Mouse (Mus musculus): ENCODE measurements around the gene Luc7l3. TPM values are rescaled to one million over a fixed set of nuclear protein-coding genes. Genes with fewer than 3 reads are reported as not detected.

Gene Luc7l3
- total and polyA plus RNA-seq, 3 experiments: 47.3 to 90.5 (median 54.7) TPM

- TF ChIP-seq MYB (IDR thresholded peaks at IDR 0.05; ENCODE audit: low read depth, low read length) (no peak), TCF12 (IDR thresholded peaks at IDR 0.05; ENCODE audit: low read depth, low read length) (peak; percentile 83), MAX (IDR thresholded peaks at IDR 0.05; ENCODE audit: low read length) (no peak), TBP (IDR thresholded peaks at IDR 0.05; ENCODE audit: low read depth, low read length) (peak; percentile 39; the same call in 1 of the 2 replicates), EP300 (IDR thresholded peaks at IDR 0.05; ENCODE audit: low read depth in 1 of 2, low read length in 2 of 2) (peak; percentile 61 to 78), BHLHE40 (IDR thresholded peaks at IDR 0.05; ENCODE audit: borderline replicate concordance, low read depth, low read length) (0 out of 2 replicates have a peak, but pooled peaks have one; percentile 6), MAFK (IDR thresholded peaks at IDR 0.05; ENCODE audit: borderline replicate concordance, low read depth, low read length) (peak; percentile 97), ETS1 (IDR thresholded peaks at IDR 0.05; ENCODE audit: low read depth, low read length) (peak; percentile 66), RCOR1 (IDR thresholded peaks at IDR 0.05; ENCODE audit: low read depth, low read length) (peak; percentile 77; the same call in 1 of the 2 replicates), NELFE (IDR thresholded peaks at IDR 0.05; ENCODE audit: low read depth, low read length) (no peak), TAL1 (IDR thresholded peaks at IDR 0.05; ENCODE audit: low read length) (peak; percentile 83), GATA1 (IDR thresholded peaks at IDR 0.05; ENCODE audit: low read depth, low read length) (peak; percentile 90), ZNF384 (IDR thresholded peaks at IDR 0.05; ENCODE audit: low read depth, low read length) (peak; percentile 97)
- H3K9ac ChIP-seq (ENCODE audit: control insufficient read depth, low read depth, low read length, poor library complexity, severe bottlenecking): no peak overlapping the region
- no peaks in the 10 kb centered on the region for H3K9me3 ChIP-seq (replicated peaks; ENCODE audit: insufficient read depth, low read length)
- no peak overlapping the region for H3K4me3 ChIP-seq (ENCODE audit: control insufficient read depth in 1 of 2, insufficient read depth in 1 of 2, low read depth in 2 of 2, low read length in 2 of 2)
- no peak overlapping the region for H3K27ac ChIP-seq (ENCODE audit: control insufficient read depth, low read depth, low read length)
- H3K27me3 ChIP-seq (ENCODE audit: control insufficient read depth in 1 of 2, insufficient read depth in 2 of 2, low read length in 2 of 2): peaks cover 0 to 2% of the 10 kb centered on the region in 2 experiments; a peak in 1 of 4 replicates
- H3K4me1 ChIP-seq (ENCODE audit: control insufficient read depth in 1 of 2, insufficient read depth in 2 of 2, low read length in 2 of 2): peaks cover 2 to 21% of the 10 kb centered on the region in 2 experiments
- peaks cover 0 to 15% of the 10 kb centered on the region in 2 experiments; a peak in 2 of 4 replicates for H3K36me3 ChIP-seq (ENCODE audit: control insufficient read depth in 1 of 2, insufficient read depth in 2 of 2, low read length in 2 of 2)
- DNase-seq (ENCODE audit: low read depth, low spot score): peak; percentile 86
- no peaks in the 10 kb centered on the region for H3K79me2 ChIP-seq (ENCODE audit: control insufficient read depth, insufficient read depth, low read length, poor library complexity)
Observed at GRCm38 (mm10) chr11:94351094-94351493, 29.3 kb upstream of the Luc7l3 start.

DNA sequence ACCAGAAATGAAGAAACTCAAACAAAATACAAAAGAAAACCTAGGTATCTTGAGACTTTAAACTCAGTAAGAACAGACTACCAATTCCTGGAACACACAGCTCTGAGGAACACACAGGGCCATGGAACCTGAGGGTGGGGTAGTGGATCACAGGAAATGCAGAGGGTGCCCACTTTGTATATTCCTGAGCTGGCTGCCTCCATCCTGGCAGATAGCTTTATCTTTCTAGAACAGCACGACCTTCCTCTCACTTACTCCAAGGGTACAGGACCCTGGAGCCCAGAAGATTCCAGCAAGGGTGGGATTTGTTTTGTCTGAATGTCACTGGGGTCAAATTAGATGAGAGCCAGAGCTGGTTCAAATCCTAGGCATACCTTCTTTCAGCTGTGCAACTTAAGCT lies 28.5 kb upstream of the Luc7l3 start:
- H3K4me3 ChIP-seq (ENCODE audit: control insufficient read depth in 1 of 2, insufficient read depth in 1 of 2, low read depth in 2 of 2, low read length in 2 of 2): no peak overlapping the region
- no peak overlapping the region for H3K27ac ChIP-seq (ENCODE audit: control insufficient read depth, low read depth, low read length)
- no peak overlapping the region for H3K9ac ChIP-seq (ENCODE audit: control insufficient read depth, low read depth, low read length, poor library complexity, severe bottlenecking)
- peaks cover 2 to 21% of the 10 kb centered on the region in 2 experiments for H3K4me1 ChIP-seq (ENCODE audit: control insufficient read depth in 1 of 2, insufficient read depth in 2 of 2, low read length in 2 of 2)
- peak; percentile 37 for DNase-seq (ENCODE audit: low read depth, low spot score)
- H3K9me3 ChIP-seq (replicated peaks; ENCODE audit: insufficient read depth, low read length): no peaks in the 10 kb centered on the region
- TF ChIP-seq TAL1 (IDR thresholded peaks at IDR 0.05; ENCODE audit: low read length): peak; percentile 44; the same call in 1 of the 2 replicates
- no peak for TF ChIP-seq ZNF384 (IDR thresholded peaks at IDR 0.05; ENCODE audit: low read depth, low read length)
- TF ChIP-seq EP300 (IDR thresholded peaks at IDR 0.05; ENCODE audit: low read depth in 1 of 2, low read length in 2 of 2): peak in 1 of 2 experiments; percentile 5; a peak in 1 of 4 replicates
- no peak for TF ChIP-seq MYC (IDR thresholded peaks at IDR 0.05; ENCODE audit: low read depth, low read length)
- H3K79me2 ChIP-seq (ENCODE audit: control insufficient read depth, insufficient read depth, low read length, poor library complexity): no peaks in the 10 kb centered on the region
- peaks cover 0 to 15% of the 10 kb centered on the region in 2 experiments; a peak in 2 of 4 replicates for H3K36me3 ChIP-seq (ENCODE audit: control insufficient read depth in 1 of 2, insufficient read depth in 2 of 2, low read length in 2 of 2)
- peaks cover 0 to 2% of the 10 kb centered on the region in 2 experiments; a peak in 1 of 4 replicates for H3K27me3 ChIP-seq (ENCODE audit: control insufficient read depth in 1 of 2, insufficient read depth in 2 of 2, low read length in 2 of 2)

Measured in MEL (cell line).